Mouse (Mus musculus) MN1 (cell line): ENCODE results near the gene Cacna2d1.

Source experiments
- DNase-seq: peaks from one replicate; pipeline ENCODE4 v3.0.0-alpha.2; 2016; ENCODE audit warnings: low spot score

Cacna2d1 gene

DNA sequence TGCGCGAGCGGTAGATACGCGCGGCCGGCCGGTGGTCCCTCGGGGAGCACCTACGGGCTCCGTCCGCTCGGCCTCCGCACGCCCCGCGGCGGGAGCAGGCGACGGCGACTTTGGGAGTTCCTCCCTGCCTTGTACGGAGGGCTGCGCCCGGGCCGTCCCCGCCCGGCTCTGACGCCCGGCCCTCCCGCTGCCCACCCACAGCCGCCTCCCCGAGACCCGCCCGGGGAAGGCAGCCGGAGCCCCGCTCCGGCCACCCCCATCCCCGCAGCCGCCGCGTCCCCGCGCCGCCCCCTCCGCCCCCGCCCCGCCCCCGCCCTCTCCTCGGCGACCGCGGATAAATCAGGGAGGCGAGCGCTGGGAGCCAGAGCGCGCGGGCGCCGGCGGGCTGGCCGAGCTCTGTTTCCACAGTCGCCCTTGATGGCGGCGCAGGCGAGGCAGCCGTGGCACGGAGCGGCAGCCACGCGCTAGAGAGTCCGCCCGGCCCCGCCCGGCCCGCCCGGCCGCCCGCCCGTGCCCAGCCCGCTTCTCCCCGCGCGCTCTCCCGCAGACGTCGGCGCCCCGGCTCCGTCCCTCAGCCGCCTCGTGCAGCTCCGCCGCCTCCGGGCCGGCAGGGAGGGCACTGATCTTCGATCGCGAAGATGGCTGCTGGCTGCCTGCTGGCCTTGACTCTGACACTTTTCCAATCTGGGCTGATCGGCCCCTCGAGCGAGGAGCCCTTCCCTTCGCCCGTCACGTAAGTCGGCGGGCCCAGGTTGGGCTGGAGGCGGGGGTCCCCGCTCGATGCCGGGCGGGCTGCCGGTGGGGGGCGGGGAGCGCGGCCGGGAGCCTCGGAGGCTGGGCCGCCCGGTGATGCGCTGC lies at the start of gene Cacna2d1:
Cacna2d1 (plus strand) TSS at position 316 of the 858 bp plus-strand sequence.
- DNase-seq: no peak

DNA sequence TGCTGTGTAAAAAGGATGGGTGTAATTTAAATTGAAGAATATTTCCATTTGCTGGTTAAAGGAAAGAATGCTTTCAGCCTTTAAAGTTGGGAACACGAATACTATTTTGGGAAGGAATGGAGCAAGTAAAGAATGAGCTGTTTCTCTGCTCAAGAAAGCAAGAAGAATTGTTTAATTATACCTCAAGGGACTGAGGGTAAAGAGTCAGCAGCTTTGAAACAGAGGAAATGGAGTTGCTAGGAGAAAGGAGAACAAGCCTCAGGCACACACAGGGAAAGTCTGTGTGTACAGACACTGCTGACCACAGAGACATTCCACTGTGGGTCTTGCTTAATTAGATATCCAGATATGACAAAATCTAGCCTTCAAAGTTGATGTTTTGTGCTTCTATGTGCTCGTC lies 39.4 kb upstream of the Cacna2d1 start:
- no peak for DNase-seq

DNA sequence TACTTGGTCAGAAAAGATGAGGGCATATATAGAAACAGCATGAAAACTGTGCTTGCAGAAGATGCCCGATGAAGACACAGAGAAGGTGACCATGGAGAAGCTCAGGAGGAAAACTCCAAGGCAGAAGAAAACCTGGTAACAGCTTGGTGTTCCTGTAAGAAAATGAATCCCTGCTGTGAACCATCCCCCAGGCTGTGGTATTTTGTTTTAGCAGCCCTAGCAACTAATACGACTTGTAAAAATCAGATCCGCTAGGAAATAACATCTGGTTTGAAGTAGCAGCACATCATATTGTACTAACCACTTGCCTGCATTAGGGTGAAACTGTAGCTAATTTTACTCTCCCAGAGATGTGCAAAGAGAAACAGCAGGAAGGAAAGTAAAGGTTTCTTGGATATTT lies 37.8 kb upstream of the Cacna2d1 start:
- no peak for DNase-seq

DNA sequence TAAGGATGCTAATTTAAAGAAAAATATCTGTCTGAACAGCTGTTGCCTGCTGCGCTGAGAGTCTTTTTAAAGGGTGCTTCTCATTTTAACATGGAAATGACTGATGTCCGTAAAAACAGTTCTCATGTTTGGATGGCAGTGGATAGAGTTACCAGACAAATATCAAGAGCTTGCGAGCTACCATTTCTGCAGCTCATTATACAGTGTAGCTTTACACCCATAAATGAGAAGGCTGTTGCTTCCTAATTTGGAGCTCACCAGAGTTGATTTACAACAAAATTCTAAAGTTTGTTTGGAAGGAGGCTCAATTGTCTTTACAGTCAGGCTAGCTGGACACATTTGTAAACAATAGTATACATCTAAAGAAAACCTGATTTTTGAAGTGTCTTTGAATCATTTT lies 28.0 kb upstream of the Cacna2d1 start:
- DNase-seq: no peak

DNA sequence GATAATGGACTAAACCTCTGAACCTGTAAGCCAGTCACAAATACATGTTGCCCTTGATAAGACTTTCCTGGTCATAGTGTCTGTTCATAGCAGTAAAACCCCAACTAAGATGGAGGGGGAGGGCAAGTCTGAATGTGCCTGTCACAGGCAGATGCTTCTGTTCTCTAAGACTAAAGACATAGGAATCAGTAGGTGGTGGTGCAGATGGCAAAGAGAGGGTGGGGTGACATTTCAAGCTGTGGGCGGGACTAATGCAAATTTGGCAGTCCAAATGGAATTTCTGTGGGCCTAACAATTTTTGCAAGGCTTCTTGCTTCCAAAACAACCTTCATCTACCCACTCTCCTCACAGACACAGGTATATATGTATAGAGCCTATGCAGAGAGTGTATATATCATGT lies 19.6 kb upstream of the Cacna2d1 start:
- no peak for DNase-seq

DNA sequence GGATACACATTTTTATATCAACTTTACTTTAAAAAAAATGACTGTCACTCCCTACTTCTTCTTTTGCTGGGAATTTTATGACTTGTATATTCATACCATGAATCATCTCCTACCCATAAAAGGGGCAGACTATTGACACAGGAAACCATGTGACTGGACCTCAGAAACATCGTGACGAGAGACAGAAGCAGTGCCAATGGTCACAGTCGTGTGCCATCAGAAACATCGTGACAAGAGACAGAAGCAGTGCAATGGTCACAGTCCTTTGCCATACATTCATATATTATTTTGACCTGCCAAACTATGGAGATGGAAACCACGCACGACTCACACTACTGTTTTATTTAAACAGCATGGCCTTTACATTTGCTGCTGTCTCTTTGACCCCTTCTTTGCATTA lies 6.0 kb upstream of the Cacna2d1 start:
- no peak for DNase-seq

DNA sequence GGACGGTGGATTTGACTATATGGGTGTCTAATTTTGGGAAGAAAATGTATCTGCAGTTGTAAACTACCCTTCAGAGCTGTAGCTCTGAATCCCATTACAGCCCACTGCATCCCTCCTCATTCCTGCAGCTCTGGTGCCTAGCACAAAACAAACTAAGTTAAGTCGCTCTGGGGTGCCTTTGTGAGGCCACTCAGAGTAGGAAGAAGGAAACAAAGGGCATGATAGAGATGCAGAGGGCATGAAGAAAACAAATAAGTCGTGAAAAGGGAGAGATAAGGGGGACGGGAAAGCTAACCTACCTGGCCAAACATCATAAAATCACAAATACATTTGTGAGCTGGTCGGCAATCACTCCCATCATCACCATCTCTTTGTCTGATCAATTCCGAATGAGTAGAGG lies 1.5 kb upstream of the Cacna2d1 start:
- no peak for DNase-seq

DNA sequence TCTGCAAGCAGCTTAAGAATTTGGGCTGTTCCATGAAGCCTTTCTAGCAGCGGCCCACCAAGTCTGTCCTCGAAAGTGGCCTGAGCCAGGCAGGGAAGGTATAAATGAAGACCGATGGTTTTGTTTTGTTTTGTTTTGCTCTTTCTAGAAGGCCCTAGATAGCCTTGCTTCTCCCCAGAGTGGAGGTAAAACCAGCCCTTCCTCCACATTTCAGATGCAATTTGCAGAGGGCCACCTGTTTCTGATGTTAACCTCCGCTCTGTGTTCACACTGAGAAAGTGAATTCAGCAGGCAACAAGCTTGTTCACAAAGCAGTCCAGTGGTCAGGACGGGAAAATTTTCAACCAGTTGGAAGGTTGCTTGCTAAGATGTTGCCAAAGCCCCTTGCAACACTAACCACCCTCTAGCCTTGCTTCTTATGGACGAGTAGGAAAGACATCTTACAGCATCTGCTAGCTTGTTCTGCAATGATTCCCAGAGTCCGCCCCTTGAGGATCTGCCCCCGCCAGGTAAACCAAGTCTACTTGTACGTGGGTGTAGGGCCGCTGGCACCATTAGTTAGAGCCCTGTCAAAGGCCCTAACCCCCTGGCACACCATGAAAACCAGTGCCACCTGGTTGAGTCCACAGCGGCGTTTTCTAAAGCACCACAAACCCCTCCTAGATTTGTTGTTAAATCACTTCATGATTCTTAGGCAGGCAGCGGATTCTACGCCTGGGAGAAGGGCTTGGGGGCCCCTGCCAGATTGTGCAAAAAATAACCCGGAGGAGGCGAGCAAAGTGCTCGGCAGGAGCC lies 713 bp upstream of the Cacna2d1 start:
- DNase-seq: no peak

DNA sequence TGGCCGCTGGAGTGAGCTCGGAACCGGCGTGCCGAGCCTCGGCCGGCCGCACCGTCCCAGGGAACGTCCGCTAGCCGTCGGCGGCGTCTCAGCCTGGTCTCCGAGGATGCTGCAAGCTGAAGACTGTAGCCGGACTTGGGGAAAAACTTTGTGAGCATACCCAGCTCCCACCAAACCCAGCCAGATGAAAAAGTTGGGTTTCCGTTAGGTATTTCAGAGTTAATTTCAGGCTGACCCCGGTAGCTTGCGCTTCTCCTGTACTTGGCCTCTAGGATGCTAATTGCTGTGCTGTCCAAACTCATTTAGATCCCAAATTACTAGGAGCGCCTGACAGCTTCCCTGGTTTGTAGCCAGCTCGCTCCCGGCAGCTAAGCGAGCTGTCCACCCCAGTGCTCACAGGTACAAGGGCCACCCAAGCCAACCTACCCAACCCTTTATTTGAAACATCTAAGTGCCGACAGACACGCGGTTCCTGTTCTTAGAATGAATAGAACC lies 790 bp downstream of the Cacna2d1 start:
- DNase-seq: no peak

DNA sequence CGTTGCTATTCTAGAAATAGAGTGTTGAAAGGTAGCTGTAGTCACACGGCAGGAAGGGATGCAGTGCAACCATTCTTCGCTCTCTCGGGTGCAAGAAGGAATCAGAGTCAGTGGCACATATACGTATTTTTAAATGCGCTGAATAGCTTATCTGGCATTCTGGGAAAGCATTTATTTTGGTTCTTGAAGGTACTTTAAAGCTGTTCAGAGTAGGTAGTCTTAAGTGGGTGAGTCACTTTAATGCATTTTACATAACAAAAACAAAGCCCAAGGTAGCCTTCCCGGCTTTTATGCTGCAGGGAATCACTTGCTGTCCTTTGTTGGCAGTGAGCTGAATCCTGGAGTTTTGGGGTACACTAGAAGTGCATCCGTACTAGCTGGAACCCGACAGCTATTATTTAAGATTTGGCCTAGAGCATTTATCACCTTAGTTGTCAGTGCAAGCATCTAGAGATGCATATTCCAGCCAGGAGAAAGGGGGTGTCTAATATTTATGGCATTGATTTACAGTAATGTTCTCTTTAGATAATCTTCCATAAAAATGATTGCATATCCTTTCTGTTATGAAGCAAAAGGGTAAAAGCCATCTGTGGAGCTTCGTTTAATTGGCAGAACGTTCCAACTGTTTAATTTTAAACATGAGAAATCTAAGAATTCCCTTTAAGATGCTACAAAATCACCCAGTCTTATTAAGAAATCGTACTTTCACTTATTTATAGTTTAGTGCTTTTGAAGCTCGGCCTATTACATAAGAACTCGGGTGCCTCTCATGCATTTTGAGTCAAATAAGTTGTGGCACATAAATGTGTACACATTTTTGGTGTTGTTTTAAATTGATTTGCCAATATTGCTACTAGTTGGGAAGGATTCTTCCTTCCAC lies 1.6 kb downstream of the Cacna2d1 start:
- no peak for DNase-seq

DNA sequence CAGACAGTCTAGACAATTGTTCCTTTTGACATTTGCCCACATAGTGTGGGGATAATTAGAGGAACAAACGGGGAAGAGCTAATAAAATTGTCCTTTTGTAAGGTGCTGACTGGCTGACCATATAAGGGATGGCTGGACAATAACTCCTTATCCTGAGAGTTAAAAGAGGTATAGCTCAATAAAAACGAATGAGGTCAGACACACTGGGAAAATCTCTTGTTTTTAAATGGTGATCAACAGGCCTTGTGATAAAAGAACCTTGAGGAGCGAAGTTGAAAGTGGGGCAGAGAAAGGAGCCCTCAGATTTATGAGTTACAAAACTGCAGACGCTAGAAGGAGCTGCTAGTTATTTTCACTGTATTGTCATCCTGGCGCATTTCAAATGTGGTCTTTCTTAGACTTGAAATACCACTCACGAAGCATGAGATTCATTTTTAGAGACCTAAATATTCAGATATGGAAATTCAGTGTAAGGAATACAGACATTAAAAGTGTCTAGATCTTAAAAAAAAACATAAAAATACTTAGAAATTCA lies 6.8 kb downstream of the Cacna2d1 start:
- no peak for DNase-seq

DNA sequence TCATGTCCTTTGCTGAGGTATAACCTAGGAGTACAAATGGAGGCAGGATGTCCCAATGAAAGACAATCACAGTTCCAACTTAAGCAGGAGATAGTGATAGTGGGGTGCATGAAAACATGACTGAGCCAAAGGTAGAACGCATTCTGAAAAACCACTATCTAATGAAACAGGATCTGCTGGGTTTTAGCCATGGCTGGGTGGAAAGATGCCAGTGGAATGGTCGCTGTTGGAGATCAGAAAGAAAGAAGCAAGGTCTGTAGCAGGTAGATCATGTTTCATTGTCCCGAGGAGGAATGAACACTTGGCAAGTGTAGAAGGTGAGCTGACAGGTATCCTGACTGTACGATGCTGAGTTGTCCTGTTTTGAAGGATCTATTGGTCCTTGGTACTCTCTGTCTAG lies 7.6 kb downstream of the Cacna2d1 start:
- DNase-seq: no peak

DNA sequence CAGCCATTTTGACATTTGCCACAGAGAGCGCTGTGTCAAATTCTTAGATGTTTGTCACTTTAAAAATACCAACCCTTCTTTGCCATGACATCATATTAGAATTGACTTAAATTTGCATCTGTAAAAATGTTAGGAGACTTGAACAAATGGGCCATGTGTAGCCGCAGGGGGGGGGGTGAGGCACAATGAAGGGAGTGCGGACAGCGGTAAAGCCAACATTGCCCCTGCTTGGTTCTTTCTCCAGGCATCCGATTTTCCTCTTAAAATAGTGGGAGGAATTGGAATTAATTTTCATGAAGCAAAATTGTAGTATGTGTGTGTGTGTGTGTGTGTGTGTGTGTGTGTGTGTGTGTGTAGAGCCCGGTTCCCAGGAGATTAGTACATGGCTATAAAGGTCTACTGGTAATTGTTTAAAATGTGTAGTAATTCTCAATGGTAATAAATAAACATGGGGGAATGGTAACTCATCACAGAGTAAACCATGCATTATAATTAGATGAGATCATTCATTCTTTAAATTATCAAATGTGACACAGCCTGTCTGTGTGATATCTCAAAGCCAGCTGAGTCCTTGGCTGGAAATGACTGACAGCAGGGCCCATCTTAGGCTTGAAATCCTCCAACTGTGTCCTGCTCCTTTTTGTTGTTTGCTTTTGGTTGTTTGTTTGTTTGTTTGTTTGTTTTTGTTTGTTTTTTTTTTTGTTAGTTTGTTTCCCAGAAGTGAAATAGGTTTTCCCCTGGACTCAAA lies 14.0 kb downstream of the Cacna2d1 start:
- no peak for DNase-seq

DNA sequence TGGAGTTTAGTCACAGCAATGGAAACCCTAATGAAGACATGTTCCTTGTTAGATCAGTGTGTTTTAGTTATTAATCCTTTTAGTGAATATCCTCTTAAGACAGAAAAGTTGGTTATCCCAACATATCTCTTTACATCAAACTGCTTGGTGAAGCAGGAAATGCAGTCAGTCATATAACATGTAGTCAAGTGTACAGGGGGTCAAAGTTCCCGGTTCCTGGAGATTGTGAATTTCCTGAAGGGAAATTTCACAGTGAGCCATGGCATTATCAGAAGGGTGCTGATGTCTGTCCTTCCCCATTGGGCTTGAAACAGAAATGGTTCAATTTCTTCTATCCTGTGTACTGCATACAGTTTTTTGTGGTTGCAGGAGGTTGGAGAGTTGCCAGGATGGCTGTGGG lies 25.3 kb downstream of the Cacna2d1 start:
- DNase-seq: no peak

DNA sequence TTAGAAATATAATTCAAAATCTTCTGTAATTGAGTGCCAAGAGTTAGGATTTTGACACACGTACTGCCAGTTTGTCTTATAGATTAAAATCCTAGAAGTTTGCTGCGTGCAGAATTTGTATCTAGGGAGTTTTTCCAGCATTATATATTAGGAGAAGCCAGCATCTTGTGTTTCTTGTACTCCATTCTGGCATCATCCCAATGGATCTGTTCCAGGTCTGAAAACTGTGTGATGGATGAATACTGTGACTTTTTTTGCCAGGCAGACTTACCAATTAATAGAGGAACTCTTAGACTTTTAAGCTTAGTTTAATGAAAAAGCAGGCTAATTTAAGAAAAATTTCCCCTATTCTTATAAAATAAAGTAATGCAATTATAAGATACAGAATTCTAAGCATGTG lies 27.4 kb downstream of the Cacna2d1 start:
- no peak for DNase-seq

DNA sequence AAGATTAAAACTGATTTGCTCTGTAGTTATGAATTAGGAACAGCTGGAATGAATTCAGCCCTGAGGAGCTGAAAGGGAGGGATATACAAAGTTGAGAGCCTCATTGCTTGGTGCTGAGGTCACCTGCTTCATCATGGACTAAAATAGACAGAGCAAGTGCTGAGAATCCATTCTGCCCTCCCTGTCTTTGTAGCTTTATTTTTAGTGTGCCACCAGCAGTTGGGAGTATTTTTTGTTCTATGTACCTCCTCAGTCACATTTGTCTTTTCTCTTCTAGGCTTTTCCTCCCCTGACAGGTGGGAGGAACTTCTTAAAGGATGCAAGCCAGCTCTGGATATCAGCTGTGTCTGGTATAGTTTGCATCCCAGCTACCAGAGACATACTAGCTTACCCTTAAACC lies 32.4 kb downstream of the Cacna2d1 start:
- no peak for DNase-seq

DNA sequence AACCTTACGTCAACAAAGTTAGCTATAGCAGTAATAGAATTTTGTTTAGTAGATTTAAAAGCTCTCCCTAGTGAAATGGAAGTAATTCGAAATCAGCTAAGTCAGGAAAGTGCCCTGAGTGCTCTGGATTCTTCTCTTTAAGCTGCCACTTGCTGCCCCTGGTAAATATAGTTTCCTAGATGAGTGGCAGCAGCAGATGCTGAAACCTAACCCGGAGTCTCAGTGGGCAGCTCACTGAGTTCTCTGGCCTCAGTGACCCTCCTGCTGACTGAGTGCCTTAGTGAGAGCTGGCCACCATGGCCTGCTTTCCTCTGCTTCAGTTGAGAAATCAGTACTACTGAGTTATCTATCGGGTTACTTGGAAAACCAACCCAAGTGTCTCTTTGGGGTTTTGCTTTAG lies 37.3 kb downstream of the Cacna2d1 start:
- no peak for DNase-seq

DNA sequence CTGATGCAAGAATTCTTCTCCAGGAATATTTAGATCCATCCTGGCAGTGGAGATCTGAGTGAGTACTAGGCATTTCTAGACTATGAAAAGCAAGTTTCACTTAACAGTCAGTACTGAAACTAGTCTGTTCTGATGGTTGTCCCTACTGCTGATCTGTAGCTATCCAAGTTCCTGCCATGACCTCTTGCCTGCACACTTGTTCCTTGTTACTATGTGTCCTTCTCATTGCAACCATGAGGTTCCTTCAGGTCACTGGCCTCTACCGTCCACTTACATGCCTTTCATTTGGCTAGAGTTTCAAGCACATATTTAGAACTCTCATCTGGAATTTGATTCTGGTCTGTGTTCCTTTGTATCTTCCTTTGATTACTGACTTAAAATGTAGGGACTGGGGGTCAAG lies 37.9 kb downstream of the Cacna2d1 start:
- no peak for DNase-seq

DNA sequence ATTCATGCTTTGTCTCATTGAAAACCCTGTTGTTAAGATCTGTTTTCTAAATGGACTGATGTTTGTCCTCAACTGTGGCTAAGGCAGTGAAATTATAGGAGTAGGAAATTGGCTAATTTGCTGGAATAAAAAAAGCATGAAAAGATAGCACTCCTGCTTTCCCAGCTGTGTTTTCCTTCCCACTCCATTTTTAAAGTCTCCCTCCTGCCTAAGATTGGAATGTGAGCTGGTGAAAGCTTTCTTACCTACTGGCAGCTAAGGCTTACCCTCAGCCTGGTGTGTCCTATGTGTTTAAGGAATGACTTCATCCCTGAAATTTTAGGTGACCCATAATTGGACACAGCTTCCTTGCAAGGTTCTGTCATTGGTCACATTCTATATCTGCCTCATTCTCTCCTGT lies 40.2 kb downstream of the Cacna2d1 start:
- no peak for DNase-seq

DNA sequence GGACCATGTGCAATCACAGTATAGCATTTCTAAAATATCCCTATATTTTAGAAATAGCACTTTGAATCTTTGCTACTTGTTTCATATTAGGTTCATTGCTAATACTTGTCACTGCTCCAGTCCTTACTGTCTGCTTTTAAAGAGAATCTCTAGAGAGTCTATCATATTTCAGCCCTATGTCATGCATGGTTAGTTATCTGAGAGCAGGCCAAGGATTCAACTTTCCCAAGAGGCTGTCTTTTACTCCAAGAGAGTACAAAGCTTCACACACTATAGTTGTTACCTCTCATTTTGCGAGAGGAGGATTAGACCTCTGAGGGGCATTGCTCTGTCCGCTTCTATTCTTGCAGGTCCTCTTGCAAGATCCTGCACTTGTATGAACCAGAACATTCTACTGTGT lies 44.7 kb downstream of the Cacna2d1 start:
- DNase-seq: no peak

DNA sequence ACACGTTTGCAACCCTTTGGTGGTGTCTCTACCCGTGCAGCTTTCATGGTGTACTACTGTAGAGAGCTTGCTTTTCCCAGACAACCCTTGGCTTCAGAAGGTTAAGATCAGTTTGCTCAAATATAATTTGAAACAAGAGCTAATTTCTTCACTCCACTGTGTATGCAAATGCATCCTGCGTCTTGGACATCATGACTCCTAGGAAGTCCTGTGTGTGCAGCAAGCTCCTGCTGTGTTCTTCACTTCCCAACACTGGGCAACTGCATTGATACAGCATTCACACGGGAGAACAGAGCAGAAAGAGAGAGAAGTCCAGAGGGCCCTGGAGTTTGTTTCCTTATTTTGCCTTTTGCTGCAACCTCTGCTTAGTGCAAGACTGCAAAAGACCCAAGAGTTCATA lies 48.1 kb downstream of the Cacna2d1 start:
- DNase-seq: no peak
